ENCODE assay signal across 8 mouse cellular contexts in the genomic region with DNA sequence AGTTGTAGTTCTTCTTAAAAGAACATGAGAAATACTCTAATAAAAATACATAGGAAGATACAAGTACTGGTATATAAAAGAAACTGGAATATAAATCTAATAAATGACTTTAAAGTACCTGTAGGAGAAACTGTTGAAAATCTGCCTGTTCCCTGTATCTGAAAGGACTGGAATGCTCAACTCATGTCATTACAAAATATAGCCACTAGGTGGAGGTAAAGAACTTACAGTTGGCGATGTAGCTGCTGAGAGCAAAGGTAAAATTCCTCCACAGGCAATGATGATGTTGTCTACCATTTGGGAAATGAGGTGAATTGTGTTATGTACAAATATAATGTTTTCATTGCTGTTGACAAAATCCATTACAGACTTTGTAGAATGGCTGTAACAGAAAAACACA.
DNase-seq lines count a peak whose midpoint lies in the region; ATAC-seq lines count a peak whose summit lies in the region.

No protein-coding gene starts in this region.

- 4% methylated on average over 1 of the region's 1 CpGs for WGBS in embryonic facial prominence, embryonic 11.5 days
- WGBS in embryonic facial prominence, embryonic 10.5 days = 2% methylated on average over 1 of the region's 1 CpGs
- 6% methylated on average over 1 of the region's 1 CpGs for WGBS in midbrain, embryonic 12.5 days
- WGBS in midbrain, embryonic 10.5 days = 6% methylated on average over 1 of the region's 1 CpGs
- 2% methylated on average over 1 of the region's 1 CpGs for WGBS in hindbrain, embryonic 13.5 days

- H3K27ac ChIP-seq in embryonic facial prominence, embryonic 11.5 days (replicated peaks; ENCODE audit: low read depth, low read length) = no peak overlapping the region
- H3K27ac ChIP-seq in embryonic facial prominence, embryonic 10.5 days (replicated peaks) = no peak overlapping the region
- no peak overlapping the region for H3K27ac ChIP-seq in midbrain, embryonic 12.5 days (replicated peaks)
- H3K27ac ChIP-seq in midbrain, embryonic 10.5 days (replicated peaks) = no peak overlapping the region
- no peak overlapping the region for H3K27ac ChIP-seq in hindbrain, embryonic 13.5 days

- no peak overlapping the region for H3K9ac ChIP-seq in embryonic facial prominence, embryonic 11.5 days (replicated peaks; ENCODE audit: low read length)
- H3K9ac ChIP-seq in midbrain, embryonic 12.5 days (replicated peaks) = no peak overlapping the region
- no peak overlapping the region for H3K9ac ChIP-seq in hindbrain, embryonic 13.5 days

- DNase-seq in embryonic facial prominence, embryonic 11.5 days (ENCODE audit: low spot score) = peak; percentile 82
- no peak for DNase-seq in embryonic facial prominence, embryonic 10.5 days (ENCODE audit: low spot score)
- no peak for DNase-seq in midbrain, embryonic 10.5 days (ENCODE audit: low spot score)
- DNase-seq in splenic B cell, adult 2 months (ENCODE audit: low read depth, low spot score) = peak; percentile 24
- no peak for DNase-seq in spleen, postnatal 4 days (ENCODE audit: low spot score in 2 of 2)
- no peak for DNase-seq in frontal cortex, postnatal 10 days (ENCODE audit: low spot score in 2 of 2)

- no peak for ATAC-seq in embryonic facial prominence, embryonic 11.5 days (replicated peaks; ENCODE audit: insufficient number of reproducible peaks, low FRiP score, low TSS enrichment, low read depth)
- 0 out of 2 replicates have a peak, but pooled peaks have one; percentile 47 for ATAC-seq in midbrain, embryonic 12.5 days (ENCODE audit: low FRiP score, low read depth)
- peak; percentile 59; the same call in 1 of the 2 replicates for ATAC-seq in hindbrain, embryonic 13.5 days (ENCODE audit: low FRiP score)

- H3K4me1 ChIP-seq in embryonic facial prominence, embryonic 11.5 days (ENCODE audit: control insufficient read depth, insufficient read depth, low read length) = no peaks in the 10 kb centered on the region
- H3K4me1 ChIP-seq in embryonic facial prominence, embryonic 10.5 days = no peaks in the 10 kb centered on the region
- H3K4me1 ChIP-seq in midbrain, embryonic 12.5 days = no peaks in the 10 kb centered on the region
- H3K4me1 ChIP-seq in midbrain, embryonic 10.5 days = no peaks in the 10 kb centered on the region
- H3K4me1 ChIP-seq in hindbrain, embryonic 13.5 days (replicated peaks) = no peaks in the 10 kb centered on the region

- H3K4me3 ChIP-seq in embryonic facial prominence, embryonic 11.5 days (ENCODE audit: low read depth, low read length) = no peak overlapping the region
- no peak overlapping the region for H3K4me3 ChIP-seq in embryonic facial prominence, embryonic 10.5 days
- no peak overlapping the region for H3K4me3 ChIP-seq in midbrain, embryonic 12.5 days
- no peak overlapping the region for H3K4me3 ChIP-seq in midbrain, embryonic 10.5 days
- no peak overlapping the region for H3K4me3 ChIP-seq in hindbrain, embryonic 13.5 days

- no peaks in the 10 kb centered on the region for H3K9me3 ChIP-seq in embryonic facial prominence, embryonic 11.5 days (replicated peaks; ENCODE audit: control insufficient read depth, low read length)
- H3K9me3 ChIP-seq in embryonic facial prominence, embryonic 10.5 days = no peaks in the 10 kb centered on the region
- no peaks in the 10 kb centered on the region for H3K9me3 ChIP-seq in midbrain, embryonic 12.5 days
- H3K9me3 ChIP-seq in midbrain, embryonic 10.5 days (replicated peaks) = no peaks in the 10 kb centered on the region
- H3K9me3 ChIP-seq in hindbrain, embryonic 13.5 days = no peaks in the 10 kb centered on the region

- no peak overlapping the region for H3K4me2 ChIP-seq in embryonic facial prominence, embryonic 11.5 days (ENCODE audit: low read depth, low read length)
- H3K4me2 ChIP-seq in midbrain, embryonic 12.5 days (replicated peaks) = no peak overlapping the region
- no peak overlapping the region for H3K4me2 ChIP-seq in hindbrain, embryonic 13.5 days

- no peaks in the 10 kb centered on the region for H3K27me3 ChIP-seq in embryonic facial prominence, embryonic 11.5 days (ENCODE audit: control insufficient read depth, insufficient read depth, low read length)
- H3K27me3 ChIP-seq in embryonic facial prominence, embryonic 10.5 days (replicated peaks; ENCODE audit: low read depth, poor library complexity, severe bottlenecking) = no peaks in the 10 kb centered on the region
- no peaks in the 10 kb centered on the region for H3K27me3 ChIP-seq in midbrain, embryonic 12.5 days
- H3K27me3 ChIP-seq in midbrain, embryonic 10.5 days (ENCODE audit: low read depth, poor library complexity, severe bottlenecking) = no peaks in the 10 kb centered on the region
- no peaks in the 10 kb centered on the region for H3K27me3 ChIP-seq in hindbrain, embryonic 13.5 days
- no peaks in the 10 kb centered on the region for H3K27me3 ChIP-seq in splenic B cell, adult 2 months (ENCODE audit: control insufficient read depth, insufficient read depth, low read length, poor library complexity, severe bottlenecking)

- H3K36me3 ChIP-seq in embryonic facial prominence, embryonic 11.5 days (replicated peaks; ENCODE audit: control insufficient read depth, insufficient read depth, low read depth, low read length) = no peaks in the 10 kb centered on the region; the same call in 1 of the 2 replicates
- peaks cover 15% of the 10 kb centered on the region for H3K36me3 ChIP-seq in embryonic facial prominence, embryonic 10.5 days (replicated peaks)
- peaks cover 23% of the 10 kb centered on the region for H3K36me3 ChIP-seq in midbrain, embryonic 12.5 days
- peaks cover 22% of the 10 kb centered on the region for H3K36me3 ChIP-seq in midbrain, embryonic 10.5 days
- H3K36me3 ChIP-seq in hindbrain, embryonic 13.5 days = peaks cover 26% of the 10 kb centered on the region
- no peaks in the 10 kb centered on the region for H3K36me3 ChIP-seq in splenic B cell, adult 2 months (ENCODE audit: control insufficient read depth, insufficient read depth, low read length, poor library complexity, severe bottlenecking)

Comparison
In these comparisons a context has a peak if more than half of its experiments do, and no peak if none do; other contexts are left out.
1. DNase-seq: peak in embryonic facial prominence, embryonic 11.5 days (single experiment) and splenic B cell, adult 2 months (single experiment); none in embryonic facial prominence, embryonic 10.5 days (single experiment), midbrain, embryonic 10.5 days (single experiment), spleen, postnatal 4 days (0 of 2) and frontal cortex, postnatal 10 days (0 of 2).